ENCODE assay signal across 7 mouse cellular contexts in the genomic region with DNA sequence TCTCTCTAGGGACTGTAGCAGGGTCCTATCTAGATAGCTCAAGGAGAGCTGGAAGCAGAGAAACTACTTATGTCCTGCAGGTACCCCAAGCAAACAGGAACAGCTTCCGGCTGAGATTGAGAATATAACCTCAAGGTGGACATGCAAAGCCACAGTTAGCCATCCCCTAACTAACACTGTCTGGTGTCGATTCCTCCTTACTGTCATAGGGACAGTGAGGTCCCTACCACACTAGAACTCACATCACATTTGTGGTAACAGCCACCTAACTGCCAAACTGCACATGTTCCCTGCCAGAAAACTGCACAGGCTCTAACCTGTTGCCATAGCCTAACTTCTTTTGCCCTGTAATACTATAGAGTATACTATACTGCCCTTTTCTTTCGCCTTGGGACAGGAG. TPM values are rescaled to one million over a fixed set of nuclear protein-coding genes. Genes with fewer than 3 reads are reported as not detected.
DNase-seq lines count a peak whose midpoint lies in the region; ATAC-seq lines count a peak whose summit lies in the region.

No protein-coding gene starts in this region.

- peaks cover 31% of the 10 kb centered on the region for H3K36me3 ChIP-seq in lung, embryonic 15.5 days
- peaks cover 34% of the 10 kb centered on the region for H3K36me3 ChIP-seq in forebrain, embryonic 14.5 days (ENCODE audit: control insufficient read depth, insufficient read depth, low read length)
- H3K36me3 ChIP-seq in limb, embryonic 12.5 days = peaks cover 33% of the 10 kb centered on the region
- peaks cover 31% of the 10 kb centered on the region for H3K36me3 ChIP-seq in stomach, embryonic 15.5 days

- peak overlapping the region; percentile 92 for H3K4me3 ChIP-seq in lung, embryonic 15.5 days
- H3K4me3 ChIP-seq in forebrain, embryonic 14.5 days (ENCODE audit: low read depth, low read length) = peak overlapping the region; percentile 97
- peak overlapping the region; percentile 99 for H3K4me3 ChIP-seq in limb, embryonic 12.5 days (replicated peaks)
- peak overlapping the region; percentile 96 for H3K4me3 ChIP-seq in stomach, embryonic 15.5 days (replicated peaks)

- peak overlapping the region; percentile 97 for H3K27ac ChIP-seq in lung, embryonic 15.5 days
- no peak overlapping the region for H3K27ac ChIP-seq in forebrain, embryonic 14.5 days (ENCODE audit: low read depth, low read length)
- no peak overlapping the region for H3K27ac ChIP-seq in limb, embryonic 12.5 days
- H3K27ac ChIP-seq in stomach, embryonic 15.5 days = peak overlapping the region; percentile 90

- ATAC-seq in lung, embryonic 15.5 days (ENCODE audit: borderline replicate concordance, extremely low read depth, low FRiP score, low TSS enrichment) = no peak
- no peak for ATAC-seq in forebrain, embryonic 14.5 days
- no peak for ATAC-seq in limb, embryonic 12.5 days (ENCODE audit: insufficient number of reproducible peaks, insufficient read depth, low FRiP score, low TSS enrichment, low read depth)
- no peak for ATAC-seq in stomach, embryonic 15.5 days (ENCODE audit: insufficient read depth, low FRiP score, low read depth)

- peaks cover 39% of the 10 kb centered on the region for H3K4me1 ChIP-seq in lung, embryonic 15.5 days
- peaks cover 22% of the 10 kb centered on the region for H3K4me1 ChIP-seq in forebrain, embryonic 14.5 days (ENCODE audit: control insufficient read depth, insufficient read depth, low read length)
- peaks cover 42% of the 10 kb centered on the region for H3K4me1 ChIP-seq in limb, embryonic 12.5 days (replicated peaks)
- peaks cover 26% of the 10 kb centered on the region for H3K4me1 ChIP-seq in stomach, embryonic 15.5 days

- H3K9ac ChIP-seq in lung, embryonic 15.5 days = peak overlapping the region; percentile 99
- peak overlapping the region; percentile 96; the same call in 1 of the 2 replicates for H3K9ac ChIP-seq in forebrain, embryonic 14.5 days (ENCODE audit: low read length)
- peak overlapping the region; percentile 45; the same call in 1 of the 2 replicates for H3K9ac ChIP-seq in limb, embryonic 12.5 days (replicated peaks)
- H3K9ac ChIP-seq in stomach, embryonic 15.5 days = peak overlapping the region; percentile 7; the same call in 1 of the 2 replicates

- no peaks in the 10 kb centered on the region for H3K27me3 ChIP-seq in lung, embryonic 15.5 days
- H3K27me3 ChIP-seq in forebrain, embryonic 14.5 days (replicated peaks; ENCODE audit: control insufficient read depth, insufficient read depth, low read length) = no peaks in the 10 kb centered on the region
- no peaks in the 10 kb centered on the region for H3K27me3 ChIP-seq in limb, embryonic 12.5 days
- H3K27me3 ChIP-seq in stomach, embryonic 15.5 days (replicated peaks) = no peaks in the 10 kb centered on the region

- H3K4me2 ChIP-seq in lung, embryonic 15.5 days = peak overlapping the region; percentile 83
- H3K4me2 ChIP-seq in forebrain, embryonic 14.5 days (ENCODE audit: low read length) = peak overlapping the region; percentile 95
- peak overlapping the region; percentile 93 for H3K4me2 ChIP-seq in limb, embryonic 12.5 days
- H3K4me2 ChIP-seq in stomach, embryonic 15.5 days = peak overlapping the region; percentile 82

- no peaks in the 10 kb centered on the region for H3K9me3 ChIP-seq in lung, embryonic 15.5 days
- H3K9me3 ChIP-seq in forebrain, embryonic 14.5 days (replicated peaks; ENCODE audit: control insufficient read depth, low read length) = no peaks in the 10 kb centered on the region
- no peaks in the 10 kb centered on the region for H3K9me3 ChIP-seq in limb, embryonic 12.5 days
- H3K9me3 ChIP-seq in stomach, embryonic 15.5 days = no peaks in the 10 kb centered on the region

- DNase-seq in lung, adult 18-20 months = no peak
- DNase-seq in forebrain, embryonic 14.5 days (ENCODE audit: low spot score) = no peak
- DNase-seq in thymus, postnatal 36 days = no peak
- no peak for DNase-seq in urinary bladder, postnatal 4 days (ENCODE audit: low spot score in 2 of 2)

- WGBS in lung, embryonic 15.5 days = 39% methylated on average over 3 of the region's 3 CpGs
- 81% methylated on average over 3 of the region's 3 CpGs for WGBS in forebrain, embryonic 14.5 days
- 63% methylated on average over 3 of the region's 3 CpGs for WGBS in limb, embryonic 12.5 days
- WGBS in stomach, embryonic 15.5 days = 55% methylated on average over 3 of the region's 3 CpGs

RNA-seq across cellular contexts. Expression of gene Srf, which starts 2.0 kb away (rescaled TPM):
- 10.4 and 10.7 TPM in 2 replicates for polyA plus RNA-seq in lung, embryonic 15.5 days (2015; fragmentation: Nextera tagmentation; extraction: Ambion mirVana)
- polyA plus RNA-seq in forebrain, embryonic 14.5 days (2014; fragmentation: Nextera tagmentation; extraction: Ambion mirVana) = 4.6 and 4.7 TPM in 2 replicates
- polyA plus RNA-seq in limb, embryonic 12.5 days (2016; fragmentation: Nextera tagmentation; extraction: Ambion mirVana) = 11.8 and 12.4 TPM in 2 replicates
- 8.7 and 9.4 TPM in 2 replicates for polyA plus RNA-seq in stomach, embryonic 15.5 days (2015; fragmentation: Nextera tagmentation; extraction: Ambion mirVana)

RNA-seq across cellular contexts. Expression of gene Cul9, which starts 7.7 kb away (rescaled TPM):
- polyA plus RNA-seq in lung, embryonic 15.5 days (2015; fragmentation: Nextera tagmentation; extraction: Ambion mirVana) = 2.9 and 3.4 TPM in 2 replicates
- 7.6 and 10.8 TPM in 2 replicates for polyA plus RNA-seq in forebrain, embryonic 14.5 days (2014; fragmentation: Nextera tagmentation; extraction: Ambion mirVana)
- 8.9 and 10.8 TPM in 2 replicates for polyA plus RNA-seq in limb, embryonic 12.5 days (2016; fragmentation: Nextera tagmentation; extraction: Ambion mirVana)
- polyA plus RNA-seq in stomach, embryonic 15.5 days (2015; fragmentation: Nextera tagmentation; extraction: Ambion mirVana) = 3.2 and 4.6 TPM in 2 replicates

RNA-seq across cellular contexts. Expression of gene Dnph1, which starts 57.4 kb away (rescaled TPM):
- polyA plus RNA-seq in lung, embryonic 15.5 days (2015; fragmentation: Nextera tagmentation; extraction: Ambion mirVana) = 43.0 and 51.3 TPM in 2 replicates
- polyA plus RNA-seq in forebrain, embryonic 14.5 days (2014; fragmentation: Nextera tagmentation; extraction: Ambion mirVana) = 33.0 and 41.6 TPM in 2 replicates
- 51.6 and 55.3 TPM in 2 replicates for polyA plus RNA-seq in limb, embryonic 12.5 days (2016; fragmentation: Nextera tagmentation; extraction: Ambion mirVana)
- polyA plus RNA-seq in stomach, embryonic 15.5 days (2015; fragmentation: Nextera tagmentation; extraction: Ambion mirVana) = 47.7 and 49.7 TPM in 2 replicates

Comparison
In these comparisons a context has a peak if more than half of its experiments do, and no peak if none do; other contexts are left out.
1. H3K27ac ChIP-seq: peak in lung, embryonic 15.5 days (single experiment) and stomach, embryonic 15.5 days (single experiment); none in forebrain, embryonic 14.5 days (single experiment) and limb, embryonic 12.5 days (single experiment).
2. H3K9ac ChIP-seq: peak in every context shown above with its lines; median percentile 99 in lung, embryonic 15.5 days; 96 in forebrain, embryonic 14.5 days; 45 in limb, embryonic 12.5 days; 7 in stomach, embryonic 15.5 days.
3. Peak in every context shown above with its lines, with median percentiles within 50 percentile points of each other: H3K4me2 ChIP-seq and H3K4me3 ChIP-seq.